Mouse (Mus musculus) ES-Bruce4 (cell line): ENCODE measurements around the gene Gm15557.

Source experiments
- CTCF ChIP-seq: IDR thresholded peaks from one replicate; pipeline ENCODE4 v1.8.1; 2011; ENCODE audit warnings: low read depth, low read length
- EP300 ChIP-seq: IDR thresholded peaks from 2 replicates; pipeline ENCODE4 v1.6.1; 2011; ENCODE audit warnings: low read depth, low read length; ENCODE audit not compliant: insufficient read depth
- POLR2A ChIP-seq: IDR thresholded peaks from one replicate; pipeline ENCODE4 v1.8.1; 2011; ENCODE audit warnings: low read length; ENCODE audit not compliant: insufficient read depth

DNA sequence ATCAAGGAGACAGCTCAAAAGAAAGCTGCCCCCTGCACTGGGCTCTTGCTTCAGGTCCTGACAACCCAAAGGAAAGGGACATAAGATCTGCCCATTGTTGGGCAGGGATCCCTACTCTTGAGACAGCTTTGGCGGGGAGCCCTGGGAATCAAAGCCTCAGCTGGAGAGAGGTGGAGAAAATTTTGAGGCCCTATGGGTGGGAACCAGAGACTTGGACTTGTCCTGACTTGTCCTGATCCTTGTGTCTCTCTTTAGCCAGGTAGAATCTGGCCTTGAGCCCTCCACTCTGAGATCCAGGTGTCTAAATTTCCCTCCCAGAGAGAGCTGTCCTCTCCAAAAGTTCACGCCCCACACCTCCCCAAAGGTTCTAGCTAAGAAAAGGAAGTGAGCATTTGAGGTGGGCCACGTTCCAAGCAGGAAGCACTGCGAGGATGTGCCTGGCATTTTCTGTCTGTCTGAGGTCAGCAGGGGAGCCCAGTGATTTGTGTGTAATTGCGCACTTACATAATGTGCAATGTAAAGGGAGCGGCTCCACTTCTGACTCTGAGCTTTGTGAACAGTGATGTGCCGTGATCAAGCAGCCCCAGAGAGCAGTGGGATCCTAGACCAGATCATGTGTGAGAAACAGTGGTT is 515 bp upstream of the Gm15557 start:
- TF ChIP-seq CTCF, result no peak
- no peak for TF ChIP-seq EP300
- TF ChIP-seq POLR2A, result no peak
